Mouse (Mus musculus) testis, adult 2 months (tissue): Measurements from ENCODE around the gene Myh10. TPM values are rescaled to one million over a fixed set of nuclear protein-coding genes. Genes with fewer than 3 reads are reported as not detected.

ENCODE experiments used
- H3K27ac ChIP-seq: fragments of 200-500 bp; 2 replicates; pipeline ENCODE4 v1.5.1; 2012; ENCODE audit warnings: low read depth, low read length; ENCODE audit not compliant: control insufficient read depth, insufficient read depth
- H3K27me3 ChIP-seq: fragments of 200-500 bp; 2 replicates; pipeline ENCODE4 v1.6.1; 2012; ENCODE audit warnings: mild to moderate bottlenecking, low read length, moderate library complexity; ENCODE audit not compliant: control insufficient read depth, insufficient read depth
- H3K36me3 ChIP-seq: fragments of 200-500 bp; 2 replicates; pipeline ENCODE4 v1.6.1; 2012; ENCODE audit warnings: mild to moderate bottlenecking, low read length; ENCODE audit not compliant: control insufficient read depth, insufficient read depth
- H3K4me1 ChIP-seq: fragments of 200-500 bp; 2 replicates; pipeline ENCODE4 v1.6.1; 2012; ENCODE audit warnings: low read length; ENCODE audit not compliant: control insufficient read depth, insufficient read depth
- H3K4me3 ChIP-seq: fragments of 200-500 bp; 2 replicates; pipeline ENCODE4 v1.5.1; 2012; ENCODE audit warnings: low read depth, mild to moderate bottlenecking, low read length, moderate library complexity, mixed read lengths; ENCODE audit not compliant: control insufficient read depth
- CTCF ChIP-seq: fragments of 200-500 bp; IDR thresholded peaks from 2 replicates; pipeline ENCODE4 v1.5.1; 2012; ENCODE audit warnings: low read depth, mild to moderate bottlenecking, inconsistent platforms, low read length, moderate library complexity; ENCODE audit not compliant: control insufficient read depth, insufficient read depth, insufficient replicate concordance
- POLR2A ChIP-seq: fragments of 200-500 bp; IDR thresholded peaks from 2 replicates; pipeline ENCODE4 v1.6.1; 2012; ENCODE audit warnings: low read depth, mild to moderate bottlenecking, inconsistent platforms, low read length, moderate library complexity; ENCODE audit not compliant: control insufficient read depth
- polyA plus RNA-seq: library from polyadenylated mRNA; depleted of rRNA; stranded (reverse); fragments of >200 nt; gene quantifications from 2 replicates; pipeline ENCODE4 v1.2.3, GENCODE M21; 2012; rRNA removed

The Myh10 gene
- 35.7 and 44.2 TPM in 2 replicates for polyA plus RNA-seq

DNA sequence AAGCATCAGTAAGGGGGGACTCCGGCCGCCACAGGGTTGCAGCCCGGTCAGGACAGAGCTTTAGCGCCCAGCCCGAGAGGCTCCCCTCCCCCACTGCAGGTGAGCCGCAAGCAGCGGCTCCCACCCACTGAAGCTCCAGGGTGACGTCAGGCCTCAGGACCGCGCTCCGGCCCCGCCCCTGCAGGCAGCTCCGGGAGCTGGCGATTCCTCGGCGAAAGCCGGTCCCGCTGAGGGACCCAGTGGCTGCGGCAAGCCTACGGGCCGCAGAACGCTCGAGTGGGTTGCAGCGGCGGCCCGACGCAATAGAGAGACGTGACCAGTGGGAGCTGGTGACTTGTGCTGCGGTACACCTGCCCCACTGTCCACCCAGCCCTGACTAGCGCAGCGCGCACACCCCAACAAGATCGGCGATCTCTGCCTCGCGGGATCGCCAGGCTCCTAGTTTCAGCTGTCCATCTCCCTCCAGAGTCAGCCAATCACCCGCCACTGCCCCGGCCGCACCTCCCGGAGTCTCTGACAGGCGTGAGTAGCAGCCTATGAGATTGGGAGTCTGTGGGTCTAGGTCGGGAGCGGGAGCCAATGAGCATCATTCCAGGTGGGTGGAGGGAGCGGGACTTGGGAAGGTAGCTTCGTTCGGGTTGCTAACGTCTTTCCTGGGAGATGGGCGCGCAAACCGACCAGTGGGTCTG lies at the start of gene Myh10:
Gene Myh10, plus strand, starts transcription at position 239 of the 689 bp plus-strand sequence.
- Histone ChIP-seq H3K27me3 (no peaks in the 10 kb centered on the region), H3K4me3 (peak within 1 kb of the TSS; percentile 90), H3K36me3 (no peaks in the 10 kb centered on the region), H3K4me1 (peaks cover 13% of the 10 kb centered on the region), H3K27ac (peak within 1 kb of the TSS; percentile 91)
- peak; percentile 47 for TF ChIP-seq POLR2A
- no peak for TF ChIP-seq CTCF

DNA sequence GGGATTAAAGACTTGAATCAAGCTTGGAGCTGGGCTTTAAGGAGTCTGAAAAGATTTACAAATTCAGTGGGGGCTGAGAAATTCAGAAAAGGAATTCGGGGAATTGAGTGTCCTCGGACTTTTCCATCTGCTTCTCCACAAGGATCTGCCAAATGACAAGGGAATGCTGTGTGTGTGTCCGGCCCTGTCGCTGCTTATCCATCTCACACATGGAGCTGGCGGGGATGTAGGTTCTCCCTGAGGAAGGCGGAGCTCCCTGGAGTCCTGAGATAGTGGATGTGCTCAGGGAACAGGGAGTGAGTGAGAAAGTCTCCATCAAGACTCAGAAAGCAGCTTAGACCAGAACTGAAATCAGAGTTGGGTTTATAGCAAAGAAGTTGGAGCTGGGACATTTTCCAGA lies 46.6 kb upstream of the Myh10 start:
- Histone ChIP-seq H3K4me3 (no peak overlapping the region), H3K4me1 (peaks cover 5% of the 10 kb centered on the region), H3K36me3 (no peaks in the 10 kb centered on the region), H3K27me3 (no peaks in the 10 kb centered on the region), H3K27ac (no peak overlapping the region)
- TF ChIP-seq POLR2A: no peak
- no peak for TF ChIP-seq CTCF

DNA sequence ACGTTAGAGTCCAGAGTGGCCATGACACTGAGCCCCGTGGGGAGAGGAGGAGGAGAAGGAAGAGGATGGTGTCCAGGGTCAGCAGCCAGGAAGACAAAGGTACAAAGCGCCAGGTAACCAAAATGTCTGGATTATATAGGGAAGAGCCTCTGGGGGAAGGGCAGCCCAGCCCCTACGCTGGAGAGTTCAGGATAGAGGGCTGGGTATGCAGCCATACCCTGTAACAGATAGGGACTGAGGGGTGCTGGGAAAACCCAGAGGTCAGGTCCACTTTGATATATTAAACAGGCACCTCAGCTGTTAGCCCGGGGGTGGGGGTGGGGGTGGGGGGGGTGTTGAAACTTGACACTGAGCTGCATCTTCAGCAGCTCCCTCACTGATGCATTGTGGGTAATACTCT lies 43.6 kb upstream of the Myh10 start:
- H3K27me3 ChIP-seq: no peaks in the 10 kb centered on the region
- no peak overlapping the region for H3K4me3 ChIP-seq
- peaks cover 5% of the 10 kb centered on the region for H3K4me1 ChIP-seq
- TF ChIP-seq POLR2A: no peak
- no peak for TF ChIP-seq CTCF
- H3K36me3 ChIP-seq: no peaks in the 10 kb centered on the region
- H3K27ac ChIP-seq: no peak overlapping the region

DNA sequence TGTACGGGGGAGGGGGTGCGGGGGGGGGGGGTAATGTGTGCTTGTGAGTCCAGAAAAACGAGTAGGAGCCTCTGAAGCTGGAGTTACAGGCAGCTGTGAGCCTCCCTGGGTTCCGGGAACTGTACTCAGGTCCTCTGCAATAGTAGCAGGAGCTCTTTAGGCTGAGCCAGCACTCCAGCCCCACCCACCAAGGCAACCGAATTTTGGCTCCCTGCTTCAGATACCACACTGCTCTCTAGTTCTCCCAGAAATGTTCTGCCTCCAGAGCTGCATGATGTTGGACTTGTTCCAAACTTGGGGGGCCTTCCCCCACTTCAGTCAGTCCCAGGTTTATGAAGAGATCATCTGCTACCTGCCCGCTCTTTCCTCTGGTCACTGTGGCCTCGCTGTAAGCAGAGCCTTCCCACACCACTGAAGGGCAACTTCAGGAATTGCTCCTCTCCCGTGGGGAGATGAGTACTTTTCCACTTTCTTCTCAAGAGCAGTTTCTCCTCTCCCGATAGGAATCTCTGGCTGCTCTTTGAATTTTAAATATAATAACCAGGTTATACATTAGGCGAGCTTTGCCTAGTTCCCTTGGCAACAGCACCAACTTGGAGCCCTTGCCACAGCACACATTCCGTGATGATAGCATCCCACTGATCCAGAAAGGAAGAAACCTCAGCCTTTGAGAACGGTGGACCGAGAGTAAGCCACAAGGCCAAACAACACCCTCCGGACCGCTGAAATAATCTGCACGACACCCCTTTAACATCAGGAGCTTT lies 42.8 kb upstream of the Myh10 start:
- Histone ChIP-seq H3K4me3 (no peak overlapping the region), H3K27me3 (no peaks in the 10 kb centered on the region), H3K4me1 (peaks cover 5% of the 10 kb centered on the region), H3K36me3 (no peaks in the 10 kb centered on the region), H3K27ac (no peak overlapping the region)
- no peak for TF ChIP-seq POLR2A
- no peak for TF ChIP-seq CTCF

DNA sequence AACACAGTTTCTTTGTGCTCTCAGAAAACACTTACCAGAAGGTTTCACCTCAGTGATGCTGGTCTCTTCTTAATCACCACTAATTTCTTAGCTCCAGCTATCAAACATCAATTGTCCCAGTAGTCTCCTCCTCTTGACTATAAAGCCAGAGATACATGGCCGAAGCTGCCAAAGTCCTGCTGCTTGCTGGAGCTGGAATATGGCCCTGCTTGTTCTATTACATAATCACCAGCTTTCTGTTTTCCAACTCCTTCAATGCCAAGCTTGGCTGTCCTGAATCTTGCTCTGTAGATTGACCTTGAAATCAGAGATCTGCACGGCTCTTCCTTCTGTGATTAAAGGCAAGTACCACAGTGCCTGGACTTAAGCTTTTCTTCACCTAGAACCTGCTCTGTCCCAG lies 39.8 kb upstream of the Myh10 start:
- no peaks in the 10 kb centered on the region for H3K27me3 ChIP-seq
- H3K4me3 ChIP-seq: no peak overlapping the region
- H3K36me3 ChIP-seq: no peaks in the 10 kb centered on the region
- no peak for TF ChIP-seq CTCF
- H3K27ac ChIP-seq: no peak overlapping the region
- H3K4me1 ChIP-seq: peaks cover 5% of the 10 kb centered on the region

DNA sequence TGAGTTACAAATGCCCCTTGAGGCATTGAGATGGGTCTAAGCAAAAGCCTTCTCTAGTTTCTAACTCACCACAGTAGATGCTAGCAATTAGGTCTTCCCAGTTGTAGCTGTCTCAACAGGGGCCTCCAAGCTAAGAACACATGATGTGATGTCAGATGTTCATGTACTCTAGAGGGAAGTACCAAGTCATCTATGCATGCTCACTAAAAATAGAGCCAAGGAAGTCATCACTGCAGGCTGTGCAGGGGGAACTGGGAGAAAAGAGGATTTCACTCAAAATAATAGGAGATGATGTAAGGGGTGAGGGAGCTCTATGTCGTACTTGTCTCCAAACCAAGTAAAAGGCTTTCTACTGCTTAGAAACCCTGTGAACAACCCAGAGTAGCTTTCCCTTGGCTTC lies 35.8 kb upstream of the Myh10 start:
- Histone ChIP-seq H3K27ac (no peak overlapping the region), H3K4me3 (no peak overlapping the region), H3K36me3 (no peaks in the 10 kb centered on the region), H3K4me1 (no peaks in the 10 kb centered on the region), H3K27me3 (no peaks in the 10 kb centered on the region)
- no peak for TF ChIP-seq CTCF
- no peak for TF ChIP-seq POLR2A

DNA sequence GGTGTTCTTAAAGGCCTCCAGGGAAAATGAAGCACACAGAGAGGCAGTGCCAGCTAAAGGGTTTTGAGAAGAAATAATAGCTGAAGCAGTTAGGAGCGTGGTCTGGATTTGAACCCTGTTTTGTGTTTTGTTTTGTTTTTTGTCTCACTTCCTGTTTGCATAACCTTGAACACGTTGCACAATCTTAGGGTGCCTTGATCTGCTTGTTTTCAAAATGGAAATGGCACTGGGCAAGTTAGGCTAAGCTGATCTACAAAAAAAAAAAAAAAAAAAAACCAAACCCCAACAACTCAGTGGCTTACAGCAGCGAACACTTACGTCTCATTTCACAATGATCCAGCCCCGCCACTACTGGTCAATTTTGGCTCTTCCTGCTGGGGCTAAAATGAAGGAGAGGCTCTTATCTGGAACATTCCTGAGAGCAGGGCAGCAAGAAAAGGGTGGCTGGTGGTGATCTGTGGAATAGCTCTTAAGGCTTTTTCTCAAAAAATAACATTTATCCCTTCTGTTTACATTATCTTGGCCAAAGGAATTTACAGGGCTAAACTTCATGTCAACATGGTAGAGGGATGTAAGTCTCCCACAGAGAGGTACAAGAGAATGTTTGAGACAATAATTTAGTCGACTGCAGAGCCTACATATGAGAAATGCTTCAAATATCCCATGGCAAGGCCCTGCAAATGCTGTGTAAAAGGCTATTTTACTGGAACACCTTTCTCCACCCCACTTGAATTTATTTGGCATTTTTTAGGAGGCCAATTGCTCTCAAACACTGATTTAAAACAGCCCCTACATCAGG lies 34.3 kb upstream of the Myh10 start:
- TF ChIP-seq POLR2A (no peak), CTCF (no peak)
- no peaks in the 10 kb centered on the region for H3K36me3 ChIP-seq
- no peaks in the 10 kb centered on the region for H3K27me3 ChIP-seq
- no peak overlapping the region for H3K4me3 ChIP-seq
- H3K27ac ChIP-seq: no peak overlapping the region
- H3K4me1 ChIP-seq: no peaks in the 10 kb centered on the region
